Mouse (Mus musculus) limb, embryonic 14.5 days (tissue): ENCODE measurements at regions not wholly inside any gene's neighbourhood (a gene's known extent, or its start where the extent isn't known, plus 50 kb on each side); places are given as distances from the start of the nearest gene placed in this dataset.

Experiments used
- ATAC-seq: fragments of 200-750 bp; cut with Nextera tagmentation; 2 replicates; pipeline ENCODE4 v1.8.0; 2017; ENCODE audit warnings: low read depth, moderate number of reproducible peaks, moderate TSS enrichment; ENCODE audit not compliant: low FRiP score
- DNase-seq: peaks from one replicate; pipeline ENCODE4 v3.0.0-alpha.2; 2015; ENCODE audit warnings: low spot score
- H3K27ac ChIP-seq: fragments of 300-500 bp; sonication (generic); replicated peaks from 2 replicates; pipeline ENCODE4 v1.5.1; 2014; ENCODE audit warnings: low read depth, mild to moderate bottlenecking, low read length, moderate library complexity, mixed read lengths
- H3K27me3 ChIP-seq: fragments of 300-500 bp; sonication (generic); 2 replicates; pipeline ENCODE4 v1.6.1; 2014; ENCODE audit warnings: low read length, mixed read lengths; ENCODE audit not compliant: control insufficient read depth, insufficient read depth
- H3K36me3 ChIP-seq: fragments of 300-500 bp; sonication (generic); 2 replicates; pipeline ENCODE4 v1.6.1; 2014; ENCODE audit warnings: mild to moderate bottlenecking, low read length, moderate library complexity, mixed read lengths; ENCODE audit not compliant: control insufficient read depth, insufficient read depth
- H3K4me1 ChIP-seq: fragments of 300-500 bp; sonication (generic); 2 replicates; pipeline ENCODE4 v1.6.1; 2014; ENCODE audit warnings: antibody characterized with exemption, low read length, mixed read lengths; ENCODE audit not compliant: control insufficient read depth, insufficient read depth
- H3K4me2 ChIP-seq: fragments of 300-500 bp; sonication (generic); replicated peaks from 2 replicates; pipeline ENCODE4 v1.6.1; 2014; ENCODE audit warnings: low read depth, mild to moderate bottlenecking, low read length, moderate library complexity; ENCODE audit not compliant: severe bottlenecking
- H3K4me3 ChIP-seq: fragments of 300-500 bp; sonication (generic); replicated peaks from 2 replicates; pipeline ENCODE4 v1.5.1; 2014; ENCODE audit warnings: low read length
- H3K9ac ChIP-seq: fragments of 300-500 bp; sonication (generic); 2 replicates; pipeline ENCODE4 v1.6.1; 2014; ENCODE audit warnings: mild to moderate bottlenecking, low read depth, low read length, moderate library complexity; ENCODE audit not compliant: severe bottlenecking
- H3K9me3 ChIP-seq: fragments of 300-500 bp; sonication (generic); 2 replicates; pipeline ENCODE4 v1.6.1; 2016; ENCODE audit warnings: low read length; ENCODE audit not compliant: control insufficient read depth
- POLR2A ChIP-seq: fragments of 200-500 bp; IDR thresholded peaks from 2 replicates; pipeline ENCODE4 v1.8.0; 2012; ENCODE audit warnings: inconsistent platforms, mild to moderate bottlenecking, moderate library complexity, borderline replicate concordance; ENCODE audit not compliant: insufficient read depth, insufficient read length; ENCODE audit errors: extremely low read depth
- WGBS: fragments of 180-500 bp; shearing (Covaris S2); extraction: QIAGEN DNeasy Blood & Tissue Kit; methylation state at CpG from one replicate; pipeline ENCODE4 v1.1.7; 2014; 5-methylcytosine and 5-hydroxymethylcytosine counted together

GRCm38 (mm10) chr7:111156472-111157231 lies 73.8 kb upstream of the Eif4g2 start:
- H3K4me3 ChIP-seq: no peak overlapping the region; the same call in 1 of the 2 replicates
- no peaks in the 10 kb centered on the region for H3K36me3 ChIP-seq
- H3K4me1 ChIP-seq: peaks cover 25% of the 10 kb centered on the region
- H3K9ac ChIP-seq: no peak overlapping the region
- 13% methylated on average over 8 of the region's 8 CpGs for WGBS
- peak; percentile 59 for DNase-seq
- H3K9me3 ChIP-seq: no peaks in the 10 kb centered on the region
- TF ChIP-seq POLR2A: no peak
- no peaks in the 10 kb centered on the region for H3K27me3 ChIP-seq
- peak; percentile 76 for ATAC-seq
- peak overlapping the region; percentile 82 for H3K27ac ChIP-seq
- peak overlapping the region; percentile 27 for H3K4me2 ChIP-seq

- no peak overlapping the region for H3K9ac ChIP-seq
- H3K4me2 ChIP-seq: no peak overlapping the region
- H3K27ac ChIP-seq: peak overlapping the region; percentile 82; the same call in 1 of the 2 replicates
- H3K4me1 ChIP-seq: peaks cover 25% of the 10 kb centered on the region
- H3K27me3 ChIP-seq: no peaks in the 10 kb centered on the region
- H3K4me3 ChIP-seq: no peak overlapping the region
- TF ChIP-seq POLR2A: no peak
- DNase-seq (no peak), ATAC-seq (peak; percentile 33; the same call in 1 of the 2 replicates)
- WGBS: 40% methylated on average over 6 of the region's 6 CpGs
- H3K36me3 ChIP-seq: no peaks in the 10 kb centered on the region
- no peaks in the 10 kb centered on the region for H3K9me3 ChIP-seq
Observed at GRCm38 (mm10) chr7:111155995-111156394, 73.2 kb upstream of the Eif4g2 start.

- H3K27me3 ChIP-seq: no peaks in the 10 kb centered on the region
- WGBS: 80% methylated on average over 13 of the region's 13 CpGs
- H3K9ac ChIP-seq: no peak overlapping the region
- H3K36me3 ChIP-seq: no peaks in the 10 kb centered on the region
- H3K4me3 ChIP-seq: no peak overlapping the region
- no peak overlapping the region for H3K27ac ChIP-seq
- TF ChIP-seq POLR2A: no peak
- no peak for DNase-seq
- H3K4me1 ChIP-seq: peaks cover 25% of the 10 kb centered on the region
- no peak overlapping the region for H3K4me2 ChIP-seq
- no peaks in the 10 kb centered on the region for H3K9me3 ChIP-seq
- ATAC-seq: no peak
Observed at GRCm38 (mm10) chr7:111154217-111154616, 71.4 kb upstream of the Eif4g2 start.

GRCm38 (mm10) chr7:111150540-111150939 lies 67.7 kb upstream of the Eif4g2 start:
- H3K9ac ChIP-seq: no peak overlapping the region
- H3K4me2 ChIP-seq: no peak overlapping the region
- no peak overlapping the region for H3K4me3 ChIP-seq
- ATAC-seq (no peak), DNase-seq (no peak)
- no peaks in the 10 kb centered on the region for H3K36me3 ChIP-seq
- no peak for TF ChIP-seq POLR2A
- 86% methylated on average over 5 of the region's 5 CpGs for WGBS
- no peaks in the 10 kb centered on the region for H3K4me1 ChIP-seq
- H3K27me3 ChIP-seq: no peaks in the 10 kb centered on the region
- H3K9me3 ChIP-seq: no peaks in the 10 kb centered on the region
- H3K27ac ChIP-seq: no peak overlapping the region

- H3K9me3 ChIP-seq: no peaks in the 10 kb centered on the region
- H3K9ac ChIP-seq: no peak overlapping the region
- H3K36me3 ChIP-seq: no peaks in the 10 kb centered on the region
- H3K4me3 ChIP-seq: no peak overlapping the region
- ATAC-seq (no peak), DNase-seq (no peak)
- H3K4me2 ChIP-seq: no peak overlapping the region
- H3K4me1 ChIP-seq: no peaks in the 10 kb centered on the region
- H3K27ac ChIP-seq: no peak overlapping the region
- no peaks in the 10 kb centered on the region for H3K27me3 ChIP-seq
- 91% methylated on average over 5 of the region's 5 CpGs for WGBS
- TF ChIP-seq POLR2A: no peak
Observed at GRCm38 (mm10) chr7:111150115-111150514, 67.3 kb upstream of the Eif4g2 start.
